Mouse (Mus musculus) CD4-positive helper T cell, adult 2 months (primary cell): ENCODE measurements around the gene Ift122.

ENCODE experiments used
- DNase-seq: peaks from one replicate; pipeline ENCODE4 v3.0.0-alpha.2; 2012; ENCODE audit warnings: low read depth, missing footprints, low spot score

Gene Ift122

GRCm38 (mm10) chr6:115891497-115892061 lies 38.3 kb downstream of the Ift122 start:
- no peak for DNase-seq

DNA sequence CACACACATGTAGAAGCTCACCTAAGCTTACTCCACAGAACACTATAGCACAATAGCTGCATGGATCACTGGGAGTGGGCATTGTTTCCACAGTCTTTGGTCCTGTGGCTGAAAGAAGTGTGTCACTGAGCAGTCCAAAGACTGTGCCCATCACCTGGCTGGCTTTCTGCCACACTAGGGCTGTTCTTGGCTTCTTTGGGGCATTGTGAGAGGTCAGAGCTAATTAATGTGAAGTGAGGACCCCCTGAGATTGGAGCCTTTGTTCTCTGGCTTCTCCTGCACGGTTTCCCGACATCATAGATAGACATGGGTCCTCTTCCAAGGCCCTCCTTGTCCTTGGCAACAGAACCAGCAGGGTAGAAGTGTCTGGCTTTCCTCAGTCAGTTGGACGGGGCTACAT lies 39.1 kb downstream of the Ift122 start:
- DNase-seq: no peak

GRCm38 (mm10) chr6:115896346-115896745 lies 43.1 kb downstream of the Ift122 start:
- no peak for DNase-seq

GRCm38 (mm10) chr6:115897117-115897516 lies 43.8 kb downstream of the Ift122 start:
- DNase-seq: no peak

DNA sequence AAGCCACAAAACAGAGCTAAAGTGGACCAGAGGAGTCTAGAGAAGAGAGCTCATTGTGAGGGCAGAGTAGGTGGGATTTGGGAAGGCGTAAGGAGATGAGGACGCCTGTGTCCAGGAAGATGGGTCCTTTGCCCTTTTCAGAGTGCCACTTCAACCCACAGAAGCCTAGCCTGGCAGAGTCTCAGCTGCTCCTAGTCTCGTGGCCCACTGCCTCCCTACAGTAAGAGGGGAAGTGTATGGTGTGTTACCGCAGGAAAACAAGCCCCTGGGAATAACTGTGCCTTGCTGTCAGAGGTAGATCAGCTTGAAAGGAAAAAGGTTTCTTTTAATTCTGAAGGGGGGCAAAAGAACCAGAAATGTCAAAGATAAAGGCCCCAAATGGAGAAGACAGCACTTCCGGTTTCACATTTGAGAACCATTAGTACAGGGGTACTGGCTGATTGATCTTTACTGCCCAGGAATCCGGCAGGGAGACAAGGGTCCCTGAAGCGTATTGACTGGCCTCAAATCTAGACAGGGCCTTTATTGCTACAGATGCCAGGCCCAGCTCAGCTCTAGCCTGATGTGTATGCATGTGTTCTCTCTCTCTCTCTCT lies 44.8 kb downstream of the Ift122 start:
- DNase-seq: no peak

- DNase-seq: no peak
Observed at GRCm38 (mm10) chr6:115901062-115901461, 47.8 kb downstream of the Ift122 start.

GRCm38 (mm10) chr6:115901489-115901931 lies 48.2 kb downstream of the Ift122 start:
- no peak for DNase-seq

GRCm38 (mm10) chr6:115902545-115902944 lies 49.3 kb downstream of the Ift122 start:
- DNase-seq: no peak

- DNase-seq: no peak
Observed at GRCm38 (mm10) chr6:115905568-115905967, 52.3 kb downstream of the Ift122 start.

GRCm38 (mm10) chr6:115906455-115906854 lies 53.2 kb downstream of the Ift122 start:
- no peak for DNase-seq

DNA sequence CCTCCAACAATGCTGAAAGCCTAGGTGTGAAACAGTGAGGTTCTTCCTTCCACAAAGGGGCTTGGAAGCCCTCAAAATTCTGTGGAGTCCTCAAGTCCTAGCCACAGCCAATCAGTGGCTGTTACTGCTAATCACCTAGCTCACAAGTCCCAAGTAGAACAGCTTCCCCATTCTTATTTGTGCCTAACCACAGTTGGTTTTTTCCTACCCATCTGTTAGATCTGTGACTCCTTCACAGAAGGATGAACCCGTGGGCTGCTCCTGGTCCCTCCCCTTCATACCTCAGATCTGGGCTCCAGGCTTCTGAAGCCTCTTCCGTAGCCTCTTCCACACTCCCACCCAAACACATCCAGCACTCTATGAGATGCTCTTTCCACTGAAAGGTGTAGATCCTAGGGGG lies 53.6 kb downstream of the Ift122 start:
- no peak for DNase-seq

DNA sequence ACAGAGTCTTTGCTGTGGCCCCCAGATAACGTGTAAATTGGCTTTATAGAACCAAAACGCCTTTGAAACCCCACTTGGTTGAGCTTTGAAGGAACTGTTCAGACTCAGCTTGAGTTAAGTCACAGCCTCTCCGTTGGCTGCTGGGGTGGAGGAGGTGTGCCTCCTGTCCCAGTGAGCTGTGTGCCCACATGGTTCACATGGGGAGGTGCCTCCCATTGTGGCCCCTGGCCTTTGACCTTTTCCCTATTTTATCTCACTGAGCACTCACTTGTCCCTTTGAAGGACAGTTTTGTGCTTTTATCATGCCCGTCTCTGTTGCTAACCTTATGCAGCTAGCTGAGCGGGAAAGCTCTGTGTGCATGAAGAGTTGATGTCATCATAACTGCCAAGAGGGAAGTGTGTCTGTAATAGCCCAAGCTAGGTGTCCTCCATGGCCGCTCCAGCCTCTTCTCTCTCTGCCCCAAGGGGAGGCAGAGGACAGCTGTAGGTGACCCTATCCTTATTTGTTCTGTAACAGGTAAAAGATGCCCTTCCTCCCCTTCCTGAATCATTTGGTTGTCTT lies 55.2 kb downstream of the Ift122 start:
- DNase-seq: no peak

DNA sequence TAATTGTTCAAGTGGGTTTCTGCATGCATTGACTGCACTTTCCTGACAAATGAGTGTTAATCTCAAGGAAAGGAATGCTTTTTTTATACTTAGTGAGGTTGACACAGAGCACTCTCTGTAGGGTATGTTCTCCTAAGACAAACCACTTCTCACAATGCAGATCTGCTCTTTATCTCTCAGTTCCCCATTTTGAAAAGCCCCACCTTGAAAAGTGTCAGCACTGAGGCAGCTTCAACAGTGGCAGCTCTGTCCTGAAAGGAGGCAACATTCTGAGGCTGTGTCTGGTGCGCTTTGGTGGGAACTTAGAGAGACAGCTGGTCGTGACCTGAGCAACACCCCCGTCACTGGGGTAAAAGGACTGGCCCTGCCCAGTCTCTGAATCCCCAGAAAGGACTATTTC lies 55.8 kb downstream of the Ift122 start:
- DNase-seq: no peak

GRCm38 (mm10) chr6:115909940-115910339 lies 56.7 kb downstream of the Ift122 start:
- DNase-seq: no peak

- no peak for DNase-seq
Observed at GRCm38 (mm10) chr6:115911763-115912162, 58.5 kb downstream of the Ift122 start.

DNA sequence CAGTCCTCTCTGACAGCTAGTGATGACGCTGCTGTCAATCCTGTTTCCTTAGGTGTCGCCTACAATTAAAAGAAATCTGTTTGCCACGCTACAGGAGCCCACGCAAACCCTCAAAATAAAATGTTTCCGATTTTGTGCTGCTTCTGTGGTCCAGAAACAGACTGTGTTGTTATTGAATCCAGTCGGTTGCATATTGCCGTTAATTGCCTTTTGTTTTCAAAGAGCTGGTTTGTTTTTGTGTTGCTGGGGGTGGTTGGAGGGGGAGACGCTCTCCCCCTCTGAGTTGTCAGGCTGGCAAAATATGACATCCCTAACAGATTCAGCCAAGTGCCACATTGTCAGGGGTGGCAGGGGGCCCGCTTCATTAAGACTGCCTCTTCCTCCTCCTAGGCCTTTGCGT lies 60.2 kb downstream of the Ift122 start:
- DNase-seq: no peak

GRCm38 (mm10) chr6:115914511-115915202 lies 61.4 kb downstream of the Ift122 start:
- no peak for DNase-seq

GRCm38 (mm10) chr6:115915601-115916445 lies 62.6 kb downstream of the Ift122 start:
- DNase-seq: no peak

DNA sequence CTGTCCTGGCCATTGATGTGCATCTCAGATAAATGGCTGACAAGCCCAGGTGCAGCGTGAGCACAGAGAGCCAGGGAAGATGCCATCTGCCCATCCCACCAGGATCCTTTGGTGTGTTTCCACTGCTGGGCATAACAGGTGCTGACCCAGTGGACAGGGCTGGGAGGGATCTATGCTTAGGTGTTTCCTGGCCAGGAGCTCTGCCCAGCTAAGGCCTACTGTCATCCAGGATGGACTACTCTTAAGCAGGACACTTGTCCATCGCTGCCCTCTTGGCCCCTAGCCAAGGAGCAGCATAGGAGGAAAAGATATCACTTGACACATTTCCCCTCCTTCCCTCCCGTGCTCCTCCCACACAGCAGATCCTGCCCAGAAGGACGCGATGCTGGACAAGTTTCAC lies 63.3 kb downstream of the Ift122 start:
- no peak for DNase-seq

DNA sequence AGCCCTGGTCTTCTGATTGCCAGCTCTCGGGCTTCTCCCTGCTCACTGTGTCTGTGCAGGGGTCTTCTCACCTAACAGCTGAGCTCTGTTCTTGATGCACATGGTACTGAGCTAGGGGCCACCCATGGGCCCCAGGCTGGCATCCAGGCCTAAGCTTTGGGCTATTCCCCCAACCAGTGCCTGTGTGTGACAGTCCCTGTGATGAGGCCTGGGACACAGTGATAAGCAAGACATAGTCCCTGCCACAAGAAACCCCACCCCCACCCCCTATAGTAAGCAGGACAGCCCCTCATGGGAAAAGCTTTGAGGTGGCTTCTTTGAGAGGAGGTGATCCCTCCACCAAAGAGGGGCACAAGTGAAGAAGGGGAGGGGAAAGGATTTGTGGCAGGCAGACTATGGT lies 65.3 kb downstream of the Ift122 start:
- DNase-seq: no peak

DNA sequence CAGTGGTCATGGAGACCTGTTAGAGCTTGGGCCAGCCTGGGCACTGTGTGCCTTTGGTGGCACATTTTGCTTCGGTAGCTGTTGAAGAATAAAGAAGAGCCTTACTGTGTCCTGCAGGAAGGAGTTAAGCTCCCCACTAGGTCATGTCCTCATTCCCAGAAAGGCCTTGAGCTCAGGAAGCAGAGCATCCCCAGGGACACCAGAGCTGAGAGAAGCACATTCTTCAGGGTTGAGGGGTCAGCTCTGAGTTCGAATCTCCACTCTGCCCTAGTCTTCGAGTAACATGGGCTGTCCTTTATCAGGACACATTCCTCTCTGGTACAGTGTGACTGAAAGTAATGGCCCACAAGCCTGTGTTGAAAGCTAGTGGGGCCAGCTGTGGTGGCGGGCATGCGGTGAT lies 66.6 kb downstream of the Ift122 start:
- DNase-seq: no peak

DNA sequence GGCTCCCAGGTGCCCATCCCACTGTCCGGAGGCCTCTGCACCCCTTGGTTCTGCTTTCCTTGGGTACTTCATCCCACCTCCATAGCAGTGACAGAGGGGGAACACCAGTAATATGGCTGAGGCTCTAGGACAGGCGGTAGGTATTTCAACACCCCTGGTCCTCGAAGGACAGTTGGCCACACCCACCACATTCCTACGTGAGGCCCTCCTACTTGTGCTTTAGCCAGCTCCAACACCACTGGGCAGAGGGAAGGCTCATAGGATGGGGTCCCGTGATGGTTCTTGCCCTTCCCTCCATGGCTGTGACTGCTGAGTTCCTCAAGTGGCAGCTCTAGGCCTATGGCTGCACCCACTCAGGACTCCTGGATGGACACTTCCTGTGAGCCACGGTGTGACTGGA lies 71.6 kb downstream of the Ift122 start:
- no peak for DNase-seq
